Comparison of ENCODE assay signal across 8 mouse cellular contexts in genomic region chr14:60015891-60016290, GRCm38 (mm10).
DNase-seq lines count a peak whose midpoint lies in the region; ATAC-seq and TF ChIP-seq lines count a peak whose summit lies in the region.

No protein-coding gene starts in this region.

- no peaks in the 10 kb centered on the region; the same call in 1 of the 2 replicates for H3K36me3 ChIP-seq in hindbrain, postnatal 0 days (ENCODE audit: insufficient read depth, low read length)

- no peak overlapping the region for H3K27ac ChIP-seq in hindbrain, postnatal 0 days

- H3K9me3 ChIP-seq in hindbrain, postnatal 0 days (ENCODE audit: low read length): no peaks in the 10 kb centered on the region

- 26% methylated on average over 4 of the region's 4 CpGs for WGBS in hindbrain, postnatal 0 days

- no peaks in the 10 kb centered on the region for H3K4me1 ChIP-seq in hindbrain, postnatal 0 days (ENCODE audit: insufficient read depth, low read length)

- peak; percentile 67 for DNase-seq in Muller cell, postnatal 12 days (ENCODE audit: inconsistent ontology term)
- peak; percentile 77 to 84 for DNase-seq in cerebellum, adult 18-20 months
- DNase-seq in hindbrain, postnatal 0 days (ENCODE audit: low spot score): peak; percentile 91
- peak; percentile 65 for DNase-seq in left cerebral cortex, adult 11 months (ENCODE audit: low spot score)
- peak; percentile 63 to 84 for DNase-seq in lung, postnatal 4 days
- peak; percentile 82 for DNase-seq in right cerebral cortex, postnatal 14 days
- peak; percentile 64 to 72 for DNase-seq in urinary bladder, postnatal 36 days (ENCODE audit: low spot score in 2 of 2)

- no peaks in the 10 kb centered on the region for H3K27me3 ChIP-seq in hindbrain, postnatal 0 days (ENCODE audit: insufficient read depth, low read length)

- no peak overlapping the region for H3K4me2 ChIP-seq in hindbrain, postnatal 0 days (ENCODE audit: low read depth, low read length)

- TF ChIP-seq CTCF in hindbrain, postnatal 0 days (IDR thresholded peaks at IDR 0.05; ENCODE audit: low read depth): peak; percentile 96

- H3K4me3 ChIP-seq in hindbrain, postnatal 0 days (ENCODE audit: low read length): no peak overlapping the region

- ATAC-seq in frontal cortex, adult (ENCODE audit: low TSS enrichment): peak; percentile 97
- ATAC-seq in hindbrain, postnatal 0 days: peak; percentile 95

- no peak overlapping the region for H3K9ac ChIP-seq in hindbrain, postnatal 0 days (replicated peaks; ENCODE audit: low read length)
